Mouse (Mus musculus) stomach, embryonic 16.5 days (tissue): ENCODE measurements at regions not wholly inside any gene's neighbourhood (a gene's known extent, or its start where the extent isn't known, plus 50 kb on each side); places are given as distances from the start of the nearest gene placed in this dataset.
A peak's percentile ranks its signal among the peaks of the same experiment; 100 is the strongest.

Source experiments
- ATAC-seq: fragments of 200-750 bp; cut with Nextera tagmentation; 2 replicates; pipeline ENCODE4 v1.8.0; 2017; ENCODE audit warnings: moderate number of reproducible peaks, moderate TSS enrichment; ENCODE audit not compliant: insufficient read depth, low FRiP score
- H3K27ac ChIP-seq: fragments of 300-500 bp; sonication (generic); 2 replicates; pipeline ENCODE4 v1.5.1; 2014; ENCODE audit warnings: low read length
- H3K27me3 ChIP-seq: fragments of 300-500 bp; sonication (generic); 2 replicates; pipeline ENCODE4 v1.6.1; 2014; ENCODE audit warnings: low read length, control low read depth, mixed read lengths; ENCODE audit not compliant: control insufficient read depth, insufficient read depth
- H3K36me3 ChIP-seq: fragments of 300-500 bp; sonication (generic); 2 replicates; pipeline ENCODE4 v1.6.1; 2014; ENCODE audit warnings: low read length; ENCODE audit not compliant: control insufficient read depth, insufficient read depth
- H3K4me1 ChIP-seq: fragments of 300-500 bp; sonication (generic); 2 replicates; pipeline ENCODE4 v1.6.1; 2014; ENCODE audit warnings: low read length, control low read depth, mixed read lengths; ENCODE audit not compliant: control insufficient read depth, insufficient read depth
- H3K4me2 ChIP-seq: fragments of 300-500 bp; sonication (generic); 2 replicates; pipeline ENCODE4 v1.6.1; 2014; ENCODE audit warnings: low read depth, low read length, mixed read lengths
- H3K4me3 ChIP-seq: fragments of 300-500 bp; sonication (generic); replicated peaks from 2 replicates; pipeline ENCODE4 v1.5.1; 2014; ENCODE audit warnings: mild to moderate bottlenecking, low read length
- H3K9ac ChIP-seq: fragments of 300-500 bp; sonication (generic); 2 replicates; pipeline ENCODE4 v1.6.1; 2014; ENCODE audit warnings: low read length
- H3K9me3 ChIP-seq: fragments of 300-500 bp; sonication (generic); replicated peaks from 2 replicates; pipeline ENCODE4 v1.6.1; 2016; ENCODE audit warnings: low read length, control low read depth; ENCODE audit not compliant: control insufficient read depth
- WGBS: fragments of 180-500 bp; shearing (Covaris S2); extraction: QIAGEN DNeasy Blood & Tissue Kit; methylation state at CpG from one replicate; pipeline ENCODE4 v1.1.7; 2014; 5-methylcytosine and 5-hydroxymethylcytosine counted together

DNA sequence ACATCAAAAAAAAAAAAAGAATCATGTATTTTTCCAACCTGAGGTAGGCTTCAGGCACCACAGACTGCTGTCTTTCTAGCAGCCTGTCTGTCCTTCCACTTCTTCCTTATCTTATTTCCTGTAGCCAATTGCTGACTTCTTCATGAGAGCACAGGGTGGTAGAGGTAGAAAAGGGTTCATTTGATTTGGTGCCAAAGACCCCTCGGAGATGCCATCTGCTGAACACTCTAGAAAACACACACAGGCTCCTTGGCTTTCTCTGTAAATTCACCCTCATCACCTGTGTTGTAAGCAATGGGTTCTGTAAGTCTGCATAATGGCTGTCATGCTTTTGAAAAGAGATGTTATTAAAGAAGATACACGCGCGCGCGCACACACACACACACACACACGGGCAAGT lies 115.0 kb downstream of the Rnd3 start:
- no peaks in the 10 kb centered on the region for H3K36me3 ChIP-seq
- H3K4me1 ChIP-seq: no peaks in the 10 kb centered on the region
- no peak overlapping the region for H3K4me3 ChIP-seq
- ATAC-seq: no peak
- H3K9ac ChIP-seq: no peak overlapping the region
- no peak overlapping the region for H3K27ac ChIP-seq
- WGBS: 94% methylated on average over 7 of the region's 7 CpGs
- H3K4me2 ChIP-seq: no peak overlapping the region
- no peaks in the 10 kb centered on the region for H3K27me3 ChIP-seq
- no peaks in the 10 kb centered on the region for H3K9me3 ChIP-seq

DNA sequence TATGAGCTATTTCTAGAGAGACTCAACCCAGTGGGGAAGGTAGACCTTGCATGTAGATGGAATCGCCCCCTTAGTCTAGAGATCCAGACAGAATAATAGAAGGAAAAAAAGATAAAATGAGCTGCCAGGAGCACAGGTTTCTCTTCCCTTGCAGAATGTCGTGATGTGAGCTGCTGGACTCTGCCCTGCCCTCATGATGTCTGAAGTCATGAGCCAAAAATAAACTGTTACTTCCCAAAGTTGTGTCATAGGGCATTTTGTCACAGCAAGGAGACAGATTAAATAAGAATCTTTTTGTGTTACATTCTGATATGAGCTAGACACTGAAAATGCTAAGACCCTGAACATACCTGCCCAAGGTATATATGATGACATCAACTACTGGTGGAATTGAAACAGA lies 126.4 kb downstream of the Rnd3 start:
- Histone ChIP-seq H3K4me2 (no peak overlapping the region), H3K27me3 (no peaks in the 10 kb centered on the region), H3K36me3 (no peaks in the 10 kb centered on the region), H3K9me3 (no peaks in the 10 kb centered on the region), H3K4me3 (no peak overlapping the region), H3K4me1 (no peaks in the 10 kb centered on the region), H3K9ac (no peak overlapping the region), H3K27ac (no peak overlapping the region)
- no peak for ATAC-seq
- 71% methylated on average over 2 of the region's 2 CpGs for WGBS

GRCm38 (mm10) chr2:51016129-51016402 lies 132.8 kb downstream of the Rnd3 start:
- Histone ChIP-seq H3K4me1 (peaks cover 8% of the 10 kb centered on the region; the same call in 1 of the 2 replicates), H3K4me2 (no peak overlapping the region), H3K27ac (no peak overlapping the region; the same call in 1 of the 2 replicates), H3K4me3 (no peak overlapping the region), H3K36me3 (no peaks in the 10 kb centered on the region), H3K9ac (no peak overlapping the region), H3K9me3 (no peaks in the 10 kb centered on the region), H3K27me3 (no peaks in the 10 kb centered on the region)
- no peak for ATAC-seq
- WGBS: 46% methylated on average over 5 of the region's 5 CpGs

GRCm38 (mm10) chr2:51015360-51016128 lies 133.4 kb downstream of the Rnd3 start:
- no peak overlapping the region for H3K4me3 ChIP-seq

GRCm38 (mm10) chr2:51014232-51014631 lies 134.7 kb downstream of the Rnd3 start:
- Histone ChIP-seq H3K27me3 (no peaks in the 10 kb centered on the region), H3K4me3 (no peak overlapping the region), H3K4me1 (peaks cover 8% of the 10 kb centered on the region; the same call in 1 of the 2 replicates), H3K36me3 (no peaks in the 10 kb centered on the region), H3K9ac (no peak overlapping the region), H3K27ac (no peak overlapping the region), H3K4me2 (no peak overlapping the region), H3K9me3 (no peaks in the 10 kb centered on the region)
- no peak for ATAC-seq

More at GRCm38 (mm10) chr2:51015360-51016128, 133.4 kb downstream of the Rnd3 start:
- Histone ChIP-seq H3K4me2 (no peak overlapping the region), H3K9me3 (no peaks in the 10 kb centered on the region), H3K36me3 (no peaks in the 10 kb centered on the region), H3K9ac (no peak overlapping the region), H3K27me3 (no peaks in the 10 kb centered on the region), H3K27ac (peak overlapping the region; percentile 50), H3K4me1 (peaks cover 8% of the 10 kb centered on the region; the same call in 1 of the 2 replicates)
- WGBS: 34% methylated on average over 7 of the region's 7 CpGs
- ATAC-seq: peak; percentile 56; the same call in 1 of the 2 replicates

- peaks cover 8% of the 10 kb centered on the region; the same call in 1 of the 2 replicates for H3K4me1 ChIP-seq
- no peaks in the 10 kb centered on the region for H3K36me3 ChIP-seq
- no peak overlapping the region for H3K27ac ChIP-seq
Measured at GRCm38 (mm10) chr2:51013090-51013489, 135.8 kb downstream of the Rnd3 start.

GRCm38 (mm10) chr2:51008251-51008533 lies 140.7 kb downstream of the Rnd3 start:
- WGBS: 59% methylated on average over 2 of the region's 2 CpGs
- no peaks in the 10 kb centered on the region for H3K36me3 ChIP-seq
- no peaks in the 10 kb centered on the region for H3K9me3 ChIP-seq
- ATAC-seq: no peak
- H3K4me3 ChIP-seq: no peak overlapping the region
- no peak overlapping the region for H3K4me2 ChIP-seq
- H3K4me1 ChIP-seq: no peaks in the 10 kb centered on the region
- no peak overlapping the region for H3K27ac ChIP-seq
- no peak overlapping the region for H3K9ac ChIP-seq
- no peaks in the 10 kb centered on the region for H3K27me3 ChIP-seq

More at GRCm38 (mm10) chr2:51013090-51013489, 135.8 kb downstream of the Rnd3 start:
- Histone ChIP-seq H3K4me3 (no peak overlapping the region), H3K9me3 (no peaks in the 10 kb centered on the region), H3K9ac (no peak overlapping the region), H3K27me3 (no peaks in the 10 kb centered on the region), H3K4me2 (no peak overlapping the region)
- ATAC-seq: no peak
- WGBS: 51% methylated on average over 2 of the region's 2 CpGs

GRCm38 (mm10) chr2:51007409-51008250 lies 141.3 kb downstream of the Rnd3 start:
- Histone ChIP-seq H3K36me3 (no peaks in the 10 kb centered on the region), H3K4me1 (no peaks in the 10 kb centered on the region), H3K27ac (no peak overlapping the region), H3K9me3 (no peaks in the 10 kb centered on the region), H3K4me2 (no peak overlapping the region), H3K27me3 (no peaks in the 10 kb centered on the region), H3K9ac (no peak overlapping the region), H3K4me3 (no peak overlapping the region)
- WGBS: 57% methylated on average over 11 of the region's 11 CpGs
- ATAC-seq: no peak

- ATAC-seq: no peak
Measured at GRCm38 (mm10) chr2:51006818-51007217, 142.1 kb downstream of the Rnd3 start.

More at GRCm38 (mm10) chr2:51006818-51007217, 142.1 kb downstream of the Rnd3 start:
- 73% methylated on average over 3 of the region's 3 CpGs for WGBS
- Histone ChIP-seq H3K4me1 (no peaks in the 10 kb centered on the region), H3K36me3 (no peaks in the 10 kb centered on the region), H3K27ac (no peak overlapping the region), H3K4me3 (no peak overlapping the region), H3K9me3 (no peaks in the 10 kb centered on the region), H3K9ac (no peak overlapping the region), H3K4me2 (no peak overlapping the region), H3K27me3 (no peaks in the 10 kb centered on the region)
